Mouse (Mus musculus) liver, adult 2 months (tissue): Measurements from ENCODE around the gene Arid2. TPM values are rescaled to one million over a fixed set of nuclear protein-coding genes. Genes with fewer than 3 reads are reported as not detected.

Source experiments
- DNase-seq: peaks from one replicate; pipeline ENCODE4 v3.0.0-alpha.2; 2011; ENCODE audit warnings: low read depth, low spot score; ENCODE audit errors: extremely low read depth
- H3K27ac ChIP-seq: fragments of 200-500 bp; replicated peaks from 2 replicates; pipeline ENCODE4 v1.5.1; 2012; ENCODE audit warnings: low read depth, mild to moderate bottlenecking, control low read depth, inconsistent platforms, low read length; ENCODE audit not compliant: insufficient read depth
- H3K27me3 ChIP-seq: fragments of 200-500 bp; 2 replicates; pipeline ENCODE4 v1.6.1; 2012; ENCODE audit warnings: mild to moderate bottlenecking, moderate library complexity, low read length, inconsistent platforms; ENCODE audit not compliant: control insufficient read depth, insufficient read depth
- H3K36me3 ChIP-seq: fragments of 200-500 bp; 2 replicates; pipeline ENCODE4 v1.6.1; 2012; ENCODE audit warnings: low read length, inconsistent platforms; ENCODE audit not compliant: control insufficient read depth, insufficient read depth
- H3K4me1 ChIP-seq: fragments of 200-500 bp; 2 replicates; pipeline ENCODE4 v1.6.1; 2011; ENCODE audit warnings: low read length; ENCODE audit not compliant: control insufficient read depth, insufficient read depth
- H3K4me3 ChIP-seq: fragments of 200-500 bp; 2 replicates; pipeline ENCODE4 v1.5.1; 2011; ENCODE audit warnings: low read depth, mild to moderate bottlenecking, control low read depth, low read length, moderate library complexity; ENCODE audit not compliant: insufficient read depth
- H3K79me2 ChIP-seq: fragments of 200-500 bp; 2 replicates; pipeline ENCODE4 v1.6.1; 2012; ENCODE audit warnings: inconsistent platforms, mild to moderate bottlenecking, low read length, moderate library complexity; ENCODE audit not compliant: control insufficient read depth, insufficient read depth
- H3K9ac ChIP-seq: fragments of 200-500 bp; 2 replicates; pipeline ENCODE4 v1.6.1; 2012; ENCODE audit warnings: low read depth, mild to moderate bottlenecking, control low read depth, inconsistent platforms, low read length
- CTCF ChIP-seq: fragments of 200-500 bp; IDR thresholded peaks from 2 replicates; pipeline ENCODE4 v1.5.1; 2011; ENCODE audit warnings: low read depth, low read length, control low read depth
- POLR2A ChIP-seq: fragments of 200-500 bp; IDR thresholded peaks from 2 replicates; pipeline ENCODE4 v1.6.1; 2011; ENCODE audit warnings: low read length, control low read depth; ENCODE audit not compliant: insufficient read depth; ENCODE audit errors: extremely low read depth
- WGBS: fragments of 180-500 bp; shearing (Covaris S2); methylation state at CpG from one replicate; pipeline ENCODE4 v1.1.7; 2018; 5-methylcytosine and 5-hydroxymethylcytosine counted together
- polyA plus RNA-seq: library from polyadenylated mRNA; depleted of rRNA; stranded (reverse); fragments of >200 nt; gene quantifications from 2 replicates; pipeline ENCODE4 v1.2.3, GENCODE M21; 2012
- total RNA-seq: library from RNA; depleted of rRNA; stranded (reverse); fragments of >200 nt; gene quantifications from 2 replicates; pipeline ENCODE4 v1.2.3, GENCODE M21; 2014

The Arid2 gene
- total and polyA plus RNA-seq, 2 experiments = 4.8 to 10.4 TPM

GRCm38 (mm10) chr15:96330536-96330935 lies 43.2 kb downstream of the Arid2 start:
- Histone ChIP-seq H3K36me3 (no peaks in the 10 kb centered on the region; the same call in 1 of the 2 replicates), H3K4me1 (peaks cover 5% of the 10 kb centered on the region; the same call in 1 of the 2 replicates), H3K79me2 (peaks cover 28% of the 10 kb centered on the region; the same call in 1 of the 2 replicates), H3K27me3 (no peaks in the 10 kb centered on the region), H3K9ac (no peak overlapping the region), H3K27ac (no peak overlapping the region), H3K4me3 (no peak overlapping the region)
- no peak for TF ChIP-seq CTCF
- no peak for TF ChIP-seq POLR2A
- WGBS = 80% methylated on average over 3 of the region's 3 CpGs
- no peak for DNase-seq

DNA sequence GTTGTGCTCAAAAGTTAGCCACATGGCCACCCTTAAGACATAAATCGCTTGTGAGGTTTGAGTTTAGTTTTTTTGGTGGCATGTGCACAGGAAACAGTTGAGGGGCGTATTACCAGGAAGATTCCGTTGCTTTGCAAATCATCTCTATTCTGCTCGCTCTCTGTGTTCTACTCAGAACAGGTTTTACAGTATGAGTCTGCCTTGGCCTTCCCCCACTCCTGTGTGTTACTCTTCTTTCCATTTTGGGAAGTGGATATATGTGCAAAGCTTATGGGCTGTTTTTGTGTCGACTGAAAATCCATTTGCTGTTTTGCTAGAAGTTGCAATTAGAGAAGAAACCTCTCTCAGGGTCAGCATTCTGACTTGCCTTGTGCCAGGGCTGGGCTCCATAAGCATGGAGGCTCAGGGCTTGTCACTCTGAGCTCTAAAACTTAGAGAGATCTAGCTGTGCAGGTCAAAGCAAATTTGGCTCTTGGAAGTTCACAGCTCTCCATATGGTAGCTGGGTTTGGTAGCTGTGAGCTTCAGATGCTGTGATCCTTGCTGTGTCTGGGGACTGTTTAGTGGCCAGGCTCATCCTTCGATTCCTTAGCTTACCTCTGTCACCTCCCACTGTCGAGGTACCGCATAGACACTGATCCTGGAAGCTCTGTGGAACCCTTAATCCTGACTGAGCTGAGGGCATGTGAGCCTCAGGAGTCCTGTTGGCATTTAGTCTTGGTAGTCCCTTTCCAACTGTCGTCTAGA lies 45.3 kb downstream of the Arid2 start:
- Histone ChIP-seq H3K9ac (no peak overlapping the region), H3K36me3 (no peaks in the 10 kb centered on the region), H3K79me2 (peaks cover 29% of the 10 kb centered on the region; the same call in 1 of the 2 replicates), H3K4me3 (no peak overlapping the region), H3K27me3 (no peaks in the 10 kb centered on the region), H3K27ac (no peak overlapping the region), H3K4me1 (peaks cover 5% of the 10 kb centered on the region; the same call in 1 of the 2 replicates)
- no peak for DNase-seq
- no peak for TF ChIP-seq CTCF
- no peak for TF ChIP-seq POLR2A
- 88% methylated on average over 9 of the region's 9 CpGs for WGBS

- Histone ChIP-seq H3K27me3 (no peaks in the 10 kb centered on the region), H3K4me3 (no peak overlapping the region), H3K36me3 (no peaks in the 10 kb centered on the region), H3K79me2 (peaks cover 26% of the 10 kb centered on the region; the same call in 1 of the 2 replicates), H3K9ac (no peak overlapping the region), H3K27ac (no peak overlapping the region), H3K4me1 (peaks cover 5% of the 10 kb centered on the region; the same call in 1 of the 2 replicates)
- 78% methylated on average over 5 of the region's 5 CpGs for WGBS
- DNase-seq = no peak
- TF ChIP-seq POLR2A (no peak), CTCF (no peak)
These were observed 46.0 kb downstream of the Arid2 start for GRCm38 (mm10) chr15:96333350-96333749.

- Histone ChIP-seq H3K79me2 (peaks cover 1% of the 10 kb centered on the region; the same call in 1 of the 2 replicates), H3K36me3 (no peaks in the 10 kb centered on the region), H3K27me3 (no peaks in the 10 kb centered on the region), H3K4me3 (no peak overlapping the region), H3K4me1 (peaks cover 5% of the 10 kb centered on the region; the same call in 1 of the 2 replicates), H3K27ac (no peak overlapping the region), H3K9ac (no peak overlapping the region)
- whole genome bisulfite sequencing = 41% methylated on average over 2 of the region's 2 CpGs
- peak; percentile 66 for DNase-seq
- TF ChIP-seq POLR2A (no peak), CTCF (no peak)
These were observed 53.6 kb downstream of the Arid2 start for GRCm38 (mm10) chr15:96340924-96341323.

- Histone ChIP-seq H3K4me1 (peaks cover 5% of the 10 kb centered on the region; the same call in 1 of the 2 replicates), H3K4me3 (no peak overlapping the region), H3K9ac (no peak overlapping the region), H3K36me3 (no peaks in the 10 kb centered on the region), H3K79me2 (peaks cover 4% of the 10 kb centered on the region; the same call in 1 of the 2 replicates), H3K27me3 (no peaks in the 10 kb centered on the region), H3K27ac (no peak overlapping the region)
- no peak for DNase-seq
- TF ChIP-seq CTCF = no peak
- no peak for TF ChIP-seq POLR2A
- 98% methylated on average over 8 of the region's 8 CpGs for WGBS
These were observed 54.8 kb downstream of the Arid2 start for GRCm38 (mm10) chr15:96342097-96342496.

DNA sequence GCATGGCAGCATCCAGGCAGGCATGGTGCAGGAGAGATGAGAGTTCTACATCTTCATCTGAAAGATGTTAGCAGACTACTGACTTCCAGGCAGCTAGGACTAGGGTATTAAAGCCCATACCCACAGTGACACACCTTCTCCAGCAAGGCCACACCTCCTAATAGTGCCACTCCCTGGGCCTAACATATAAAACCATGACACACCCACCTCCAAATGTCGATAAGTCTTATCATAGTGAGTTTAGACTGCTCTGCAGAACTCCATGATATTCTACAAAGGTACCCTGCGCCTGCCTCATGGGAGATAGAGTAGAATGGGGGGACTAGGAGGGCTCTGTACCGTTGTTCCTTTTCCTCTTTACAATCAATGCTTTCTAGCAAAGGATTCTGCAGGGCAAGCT lies 55.6 kb downstream of the Arid2 start:
- H3K4me3 ChIP-seq = no peak overlapping the region
- H3K79me2 ChIP-seq = peaks cover 6% of the 10 kb centered on the region; the same call in 1 of the 2 replicates
- peaks cover 5% of the 10 kb centered on the region; the same call in 1 of the 2 replicates for H3K4me1 ChIP-seq
- H3K9ac ChIP-seq = no peak overlapping the region
- 85% methylated on average over 3 of the region's 3 CpGs for WGBS
- H3K27me3 ChIP-seq = no peaks in the 10 kb centered on the region
- DNase-seq = no peak
- H3K36me3 ChIP-seq = no peaks in the 10 kb centered on the region
- TF ChIP-seq POLR2A (no peak), CTCF (no peak)
- no peak overlapping the region for H3K27ac ChIP-seq
